Mouse (Mus musculus) lung, postnatal 0 days (tissue): ENCODE measurements around the gene Ndufa5. TPM values are rescaled to one million over a fixed set of nuclear protein-coding genes. Genes with fewer than 3 reads are reported as not detected.
A peak's percentile ranks its signal among the peaks of the same experiment; 100 is the strongest.

Source experiments
- ATAC-seq: fragments of 200-750 bp; cut with Nextera tagmentation; 2 replicates; pipeline ENCODE4 v1.8.0; 2017; ENCODE audit warnings: moderate library complexity
- DNase-seq: peaks from one replicate; pipeline ENCODE4 v3.0.0-alpha.2; 2016; ENCODE audit warnings: low spot score
- H3K27ac ChIP-seq: fragments of 300-500 bp; sonication (generic); 2 replicates; pipeline ENCODE4 v1.5.1; 2014; ENCODE audit warnings: antibody characterized with exemption, mild to moderate bottlenecking, low read length, mixed read lengths
- H3K27me3 ChIP-seq: fragments of 300-500 bp; sonication (generic); replicated peaks from 2 replicates; pipeline ENCODE4 v1.6.1; 2014; ENCODE audit warnings: low read length, mixed read lengths; ENCODE audit not compliant: insufficient read depth
- H3K36me3 ChIP-seq: fragments of 300-500 bp; sonication (generic); 2 replicates; pipeline ENCODE4 v1.6.1; 2014; ENCODE audit warnings: low read length, mixed read lengths; ENCODE audit not compliant: insufficient read depth
- H3K4me1 ChIP-seq: fragments of 300-500 bp; sonication (generic); 2 replicates; pipeline ENCODE4 v1.6.1; 2014; ENCODE audit warnings: antibody characterized with exemption, low read depth, low read length, mixed read lengths; ENCODE audit not compliant: insufficient read depth
- H3K4me2 ChIP-seq: fragments of 300-500 bp; sonication (generic); replicated peaks from 2 replicates; pipeline ENCODE4 v1.6.1; 2014; ENCODE audit warnings: low read depth, mild to moderate bottlenecking, low read length, moderate library complexity, mixed read lengths
- H3K4me3 ChIP-seq: fragments of 300-500 bp; sonication (generic); 2 replicates; pipeline ENCODE4 v1.5.1; 2014; ENCODE audit warnings: low read depth, low read length
- H3K9ac ChIP-seq: fragments of 300-500 bp; sonication (generic); replicated peaks from 2 replicates; pipeline ENCODE4 v1.6.1; 2014; ENCODE audit warnings: low read depth, mild to moderate bottlenecking
- H3K9me3 ChIP-seq: fragments of 300-500 bp; sonication (generic); 2 replicates; pipeline ENCODE4 v1.6.1; 2016; ENCODE audit warnings: low read length, mixed read lengths
- CTCF ChIP-seq: IDR thresholded peaks from 2 replicates; pipeline ENCODE4 v1.5.1; 2016; ENCODE audit warnings: antibody characterized with exemption, mild to moderate bottlenecking
- EP300 ChIP-seq: IDR thresholded peaks from 2 replicates; pipeline ENCODE4 v1.6.1; 2016; ENCODE audit warnings: antibody characterized with exemption, mild to moderate bottlenecking, control low read depth
- WGBS: fragments of 180-500 bp; shearing (Covaris S2); extraction: QIAGEN DNeasy Blood & Tissue Kit; methylation state at CpG from one replicate; pipeline ENCODE4 v1.1.7; 2014; 5-methylcytosine and 5-hydroxymethylcytosine counted together
- polyA plus RNA-seq: library from polyadenylated mRNA; unstranded; fragments of >200 nt; fragmentation: Nextera tagmentation; extraction: Ambion mirVana; gene quantifications from 2 replicates; pipeline ENCODE4 v1.2.1, GENCODE M21; 2015

Ndufa5 gene
- polyA plus RNA-seq, 1 experiment from 2014 or later, result 244 TPM

DNA sequence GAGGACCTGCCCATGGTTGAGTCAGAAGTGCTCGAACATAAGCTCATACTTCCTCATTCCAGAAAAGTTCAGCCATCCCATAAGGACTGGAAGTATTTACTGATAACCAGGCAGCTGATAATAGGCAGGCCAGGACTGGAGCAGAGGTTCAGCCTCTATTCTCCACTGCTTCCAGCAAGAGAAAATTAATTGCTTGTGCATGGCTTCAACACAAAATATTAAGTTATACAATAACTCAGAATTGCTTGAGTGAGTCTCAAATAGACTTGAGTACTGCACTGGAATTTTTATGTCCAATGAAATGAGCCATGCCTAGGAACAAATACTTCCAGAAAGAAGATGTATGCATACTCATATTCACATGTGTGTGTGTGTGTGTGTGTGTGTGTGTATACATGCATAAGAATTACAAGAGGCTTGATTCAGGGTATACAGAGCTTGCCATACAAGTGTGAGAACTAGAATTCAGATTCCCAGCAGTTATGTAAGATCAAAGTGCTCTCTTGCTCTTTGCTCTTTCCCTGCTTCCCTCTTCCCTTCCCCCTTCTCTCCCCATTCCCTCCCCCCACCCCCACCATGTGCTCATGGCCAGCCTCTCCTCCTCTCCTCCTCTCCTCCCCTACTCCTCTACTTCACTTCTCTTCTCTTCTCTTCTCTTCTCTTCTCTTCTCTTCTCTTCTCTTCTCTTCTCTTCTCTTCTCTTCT, 19.1 kb upstream of the Ndufa5 start:
- DNase-seq (peak; percentile 50), ATAC-seq (peak; percentile 83)
- no peak overlapping the region for H3K27ac ChIP-seq
- no peaks in the 10 kb centered on the region for H3K9me3 ChIP-seq
- WGBS, result 20% methylated on average over 1 of the region's 1 CpGs
- H3K4me3 ChIP-seq, result no peak overlapping the region
- H3K4me1 ChIP-seq, result no peaks in the 10 kb centered on the region; the same call in 1 of the 2 replicates
- H3K9ac ChIP-seq, result no peak overlapping the region
- TF ChIP-seq EP300 (peak; percentile 64), CTCF (no peak)
- no peaks in the 10 kb centered on the region for H3K36me3 ChIP-seq
- H3K4me2 ChIP-seq, result no peak overlapping the region
- no peaks in the 10 kb centered on the region for H3K27me3 ChIP-seq

GRCm38 (mm10) chr6:24543119-24543591, 15.3 kb upstream of the Ndufa5 start:
- H3K27me3 ChIP-seq, result no peaks in the 10 kb centered on the region
- H3K4me2 ChIP-seq, result no peak overlapping the region
- ATAC-seq (no peak), DNase-seq (no peak)
- 51% methylated on average over 6 of the region's 6 CpGs for WGBS
- TF ChIP-seq EP300 (no peak), CTCF (no peak)
- no peak overlapping the region for H3K9ac ChIP-seq
- no peak overlapping the region for H3K4me3 ChIP-seq
- no peaks in the 10 kb centered on the region for H3K36me3 ChIP-seq
- H3K4me1 ChIP-seq, result no peaks in the 10 kb centered on the region; the same call in 1 of the 2 replicates
- H3K27ac ChIP-seq, result no peak overlapping the region
- H3K9me3 ChIP-seq, result no peaks in the 10 kb centered on the region

GRCm38 (mm10) chr6:24542393-24542792, 14.6 kb upstream of the Ndufa5 start:
- DNase-seq, result peak; percentile 35
- Histone ChIP-seq H3K36me3 (no peaks in the 10 kb centered on the region), H3K9ac (no peak overlapping the region), H3K4me1 (no peaks in the 10 kb centered on the region; the same call in 1 of the 2 replicates), H3K27ac (no peak overlapping the region), H3K9me3 (no peaks in the 10 kb centered on the region), H3K4me2 (no peak overlapping the region), H3K27me3 (no peaks in the 10 kb centered on the region), H3K4me3 (no peak overlapping the region)
- 0 out of 2 replicates have a peak, but pooled peaks have one; percentile 8 for TF ChIP-seq EP300
- no peak for TF ChIP-seq CTCF
- peak; percentile 52; the same call in 1 of the 2 replicates for ATAC-seq

DNA sequence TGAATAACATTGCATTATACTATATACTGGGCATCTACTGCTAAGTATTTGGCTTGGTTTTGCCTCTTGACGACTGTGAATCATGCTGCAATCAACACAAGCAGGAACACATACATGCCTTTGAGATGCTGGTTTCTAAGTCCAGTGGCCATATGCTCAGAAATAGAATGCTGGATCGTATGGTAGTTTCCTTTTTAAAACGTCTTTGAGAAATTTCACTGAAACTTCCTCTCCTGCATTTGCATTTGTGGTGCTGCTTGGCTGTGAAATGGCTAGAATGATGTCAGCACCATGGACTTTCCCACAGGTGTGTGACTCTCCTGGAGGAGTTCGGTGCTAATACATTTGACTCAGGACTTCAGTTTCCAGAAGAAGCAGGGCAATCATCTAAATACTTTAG, 12.3 kb upstream of the Ndufa5 start:
- H3K27ac ChIP-seq, result no peak overlapping the region
- DNase-seq (no peak), ATAC-seq (no peak)
- H3K4me3 ChIP-seq, result no peak overlapping the region
- H3K9me3 ChIP-seq, result no peaks in the 10 kb centered on the region
- WGBS, result 61% methylated on average over 4 of the region's 4 CpGs
- TF ChIP-seq EP300 (no peak), CTCF (no peak)
- H3K27me3 ChIP-seq, result no peaks in the 10 kb centered on the region
- no peaks in the 10 kb centered on the region for H3K36me3 ChIP-seq
- H3K9ac ChIP-seq, result no peak overlapping the region
- no peaks in the 10 kb centered on the region; the same call in 1 of the 2 replicates for H3K4me1 ChIP-seq
- H3K4me2 ChIP-seq, result no peak overlapping the region

- H3K9ac ChIP-seq, result no peak overlapping the region
- no peaks in the 10 kb centered on the region for H3K27me3 ChIP-seq
- 83% methylated on average over 3 of the region's 3 CpGs for WGBS
- DNase-seq (no peak), ATAC-seq (no peak)
- TF ChIP-seq CTCF (no peak), EP300 (no peak)
- H3K36me3 ChIP-seq, result no peaks in the 10 kb centered on the region
- H3K4me3 ChIP-seq, result no peak overlapping the region
- no peak overlapping the region for H3K27ac ChIP-seq
- H3K9me3 ChIP-seq, result no peaks in the 10 kb centered on the region
- H3K4me2 ChIP-seq, result no peak overlapping the region
- H3K4me1 ChIP-seq, result no peaks in the 10 kb centered on the region; the same call in 1 of the 2 replicates
Observed at GRCm38 (mm10) chr6:24538435-24538834, 10.6 kb upstream of the Ndufa5 start.

GRCm38 (mm10) chr6:24532804-24533203, 5.0 kb upstream of the Ndufa5 start:
- 72% methylated on average over 3 of the region's 3 CpGs for WGBS
- Histone ChIP-seq H3K4me2 (no peak overlapping the region), H3K27ac (no peak overlapping the region), H3K4me3 (no peak overlapping the region), H3K36me3 (no peaks in the 10 kb centered on the region), H3K9ac (no peak overlapping the region), H3K4me1 (peaks cover 4% of the 10 kb centered on the region; the same call in 1 of the 2 replicates), H3K27me3 (no peaks in the 10 kb centered on the region), H3K9me3 (no peaks in the 10 kb centered on the region)
- no peak for TF ChIP-seq EP300
- TF ChIP-seq CTCF, result no peak
- ATAC-seq (no peak), DNase-seq (no peak)
